Mouse (Mus musculus): ENCODE data around the gene Hexa. TPM values are rescaled to one million over a fixed set of nuclear protein-coding genes. Genes with fewer than 3 reads are reported as not detected.

The Hexa gene
- total RNA-seq, 2 experiments from 2014 or later, result 23.9 to 25.4 TPM

DNA sequence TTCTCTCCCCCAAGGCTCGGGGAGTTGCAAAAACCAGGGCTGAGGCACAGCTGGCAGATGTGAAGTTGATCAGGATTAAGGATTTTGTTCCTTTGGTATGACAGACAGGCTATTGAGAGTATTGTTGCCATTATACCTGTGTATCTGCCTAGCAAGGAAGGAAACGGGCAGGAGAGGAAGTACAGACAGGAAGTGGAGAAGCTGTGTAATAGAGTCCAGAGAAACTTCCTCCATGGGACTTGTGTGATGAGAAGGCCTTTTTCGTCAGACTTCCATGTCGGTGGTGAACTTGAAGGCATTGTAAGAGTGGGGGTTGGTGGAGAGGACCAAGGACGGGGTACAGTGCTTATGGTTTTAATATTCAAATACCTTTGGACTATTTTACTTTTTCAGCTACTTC is 11.7 kb downstream of the Hexa start:
- no peak for ATAC-seq (replicated peaks; ENCODE audit: low FRiP score, low TSS enrichment, poor library complexity, severe bottlenecking)

DNA sequence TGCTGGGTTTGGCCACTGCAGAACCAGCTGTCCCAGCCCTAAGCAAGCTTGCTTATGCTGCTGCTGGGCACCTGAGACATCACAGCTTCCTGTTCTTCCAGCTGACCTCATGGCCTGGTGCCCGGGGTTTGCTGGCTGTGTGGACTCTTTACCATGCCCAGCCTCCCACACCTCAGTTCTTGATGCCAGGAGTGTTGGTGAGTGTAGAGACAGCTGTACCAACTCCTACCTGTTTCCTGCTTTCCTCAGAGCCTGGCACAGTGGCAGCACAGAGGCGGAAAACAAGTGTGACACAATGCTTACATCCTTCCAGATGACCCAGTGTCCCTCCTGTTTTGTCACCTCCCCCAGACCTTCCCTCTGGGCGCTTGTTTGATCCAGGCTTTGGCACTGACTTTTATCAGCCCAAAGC is 12.3 kb downstream of the Hexa start:
- ATAC-seq (replicated peaks; ENCODE audit: low FRiP score, low TSS enrichment, poor library complexity, severe bottlenecking), result no peak

DNA sequence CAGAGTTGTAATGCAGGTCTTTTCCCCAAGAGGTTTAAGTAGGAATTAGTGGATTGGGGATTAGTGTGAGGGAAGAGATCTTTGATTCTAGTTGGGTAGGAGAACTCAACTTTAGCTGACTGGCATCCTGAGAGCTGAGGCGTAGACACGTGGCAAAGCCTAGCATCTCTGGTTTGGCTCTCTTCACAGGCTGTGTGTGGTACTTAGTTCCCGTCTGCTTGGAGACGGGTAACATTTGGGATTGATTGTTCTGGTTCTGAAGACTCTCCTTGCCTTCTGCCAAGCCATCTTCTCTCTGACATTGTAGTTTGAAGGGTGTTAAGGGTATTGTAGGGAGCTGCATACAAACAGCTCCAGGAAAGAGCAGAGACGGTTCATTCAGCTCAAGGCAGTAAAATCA is 13.3 kb downstream of the Hexa start:
- ATAC-seq (replicated peaks; ENCODE audit: low FRiP score, low TSS enrichment, poor library complexity, severe bottlenecking), result no peak

DNA sequence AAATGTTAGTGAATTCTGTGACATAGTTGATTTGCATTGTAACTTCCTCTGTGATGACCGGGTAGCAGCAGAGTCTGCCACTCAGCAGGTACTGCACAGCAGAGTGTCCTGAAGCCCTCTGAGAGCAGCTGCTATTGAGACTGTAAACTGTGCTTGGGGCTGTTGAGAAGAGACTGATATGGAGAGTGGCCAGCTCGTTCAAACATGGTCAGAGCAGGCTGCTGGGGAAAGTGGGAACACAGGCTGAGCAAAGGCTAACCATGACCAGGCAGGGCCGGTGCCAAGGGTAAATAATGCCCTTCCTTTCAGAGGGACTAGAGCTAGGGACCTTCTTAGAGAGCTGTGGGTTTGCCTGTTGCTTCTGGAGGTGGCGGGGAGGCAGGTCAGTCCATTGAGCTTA is 14.4 kb downstream of the Hexa start:
- no peak for ATAC-seq (replicated peaks; ENCODE audit: low FRiP score, low TSS enrichment, poor library complexity, severe bottlenecking)

DNA sequence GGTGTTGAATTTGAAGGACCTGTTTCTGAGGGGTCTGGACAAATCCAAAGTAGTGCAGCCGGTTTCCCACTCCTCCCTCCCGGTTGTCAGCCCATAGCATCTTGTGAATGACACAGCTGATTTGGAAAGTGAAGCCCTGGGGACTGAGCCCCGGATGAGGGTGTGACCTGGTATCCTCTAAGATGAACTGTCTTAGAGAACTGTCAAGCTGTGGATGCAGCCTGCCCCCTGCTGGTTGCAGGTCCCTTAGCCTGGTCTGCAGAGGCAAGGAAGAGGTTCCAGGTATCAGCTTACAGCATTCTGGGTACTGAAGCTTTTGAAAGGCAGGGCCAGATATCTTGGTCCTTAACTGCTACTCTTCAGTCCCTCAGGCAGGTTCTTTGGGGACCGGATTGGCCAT is 26.3 kb downstream of the Hexa start:
- ATAC-seq (replicated peaks; ENCODE audit: low FRiP score, low TSS enrichment, poor library complexity, severe bottlenecking), result peak; percentile 83

DNA sequence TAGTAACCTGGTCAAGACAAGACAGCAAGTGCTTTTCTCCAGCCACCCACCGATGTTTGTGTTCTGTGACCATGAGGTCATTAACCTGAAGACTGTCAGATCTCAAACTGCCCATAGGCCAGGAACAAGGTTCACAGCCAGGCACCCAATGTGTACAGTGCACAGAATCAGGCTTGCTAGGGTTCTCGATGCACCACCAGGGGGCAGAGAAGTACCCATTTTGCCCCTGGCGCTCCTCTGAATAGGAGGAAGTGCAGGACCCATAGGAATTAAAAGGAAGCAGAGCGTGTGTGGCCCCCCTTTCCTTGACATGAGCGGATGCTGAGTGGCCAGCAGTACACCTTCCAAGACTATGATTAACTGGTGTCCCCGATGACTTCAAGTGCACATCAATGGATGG is 27.8 kb downstream of the Hexa start:
- ATAC-seq (replicated peaks; ENCODE audit: low FRiP score, low TSS enrichment, poor library complexity, severe bottlenecking), result peak; percentile 85

DNA sequence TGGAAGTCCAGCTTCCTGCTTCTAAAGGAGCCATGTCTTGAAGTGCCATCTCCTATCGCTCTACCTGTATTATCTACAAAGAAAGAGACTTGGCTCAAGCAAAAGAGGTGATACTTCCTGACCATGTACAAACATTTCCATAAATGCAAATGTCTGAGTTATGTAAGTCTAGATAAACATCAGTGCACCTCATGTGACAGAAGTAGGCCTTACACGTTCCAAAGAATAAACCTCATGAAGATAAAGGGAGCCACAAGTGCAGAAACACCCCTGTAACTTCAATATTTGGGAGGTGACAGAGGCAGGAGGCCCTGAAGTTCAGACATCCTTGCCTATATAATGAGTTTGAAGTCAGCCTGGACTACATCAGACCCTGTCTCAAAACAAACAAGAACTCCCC is 32.5 kb downstream of the Hexa start:
- no peak for ATAC-seq (replicated peaks; ENCODE audit: low FRiP score, low TSS enrichment, poor library complexity, severe bottlenecking)

DNA sequence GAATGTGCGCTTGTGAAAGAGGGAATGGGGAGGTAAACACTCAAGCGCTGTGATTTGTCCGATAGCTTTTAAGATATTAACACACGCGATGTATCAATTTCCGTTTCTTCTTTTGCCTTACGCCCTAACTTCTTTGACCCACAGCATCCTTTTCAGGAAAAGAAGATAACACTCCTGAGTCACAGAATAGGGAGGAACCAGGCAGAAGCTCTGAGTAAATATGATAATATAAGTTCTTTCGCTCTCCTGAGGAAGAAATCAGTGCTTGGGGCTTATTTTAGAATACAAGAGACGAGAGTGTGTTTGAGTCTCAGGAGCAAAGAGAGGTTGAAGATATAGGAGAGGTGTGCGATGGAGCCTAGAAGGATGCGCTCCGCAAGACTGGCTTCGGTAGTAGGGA is 38.1 kb downstream of the Hexa start:
- ATAC-seq (replicated peaks; ENCODE audit: low FRiP score, low TSS enrichment, poor library complexity, severe bottlenecking), result no peak

DNA sequence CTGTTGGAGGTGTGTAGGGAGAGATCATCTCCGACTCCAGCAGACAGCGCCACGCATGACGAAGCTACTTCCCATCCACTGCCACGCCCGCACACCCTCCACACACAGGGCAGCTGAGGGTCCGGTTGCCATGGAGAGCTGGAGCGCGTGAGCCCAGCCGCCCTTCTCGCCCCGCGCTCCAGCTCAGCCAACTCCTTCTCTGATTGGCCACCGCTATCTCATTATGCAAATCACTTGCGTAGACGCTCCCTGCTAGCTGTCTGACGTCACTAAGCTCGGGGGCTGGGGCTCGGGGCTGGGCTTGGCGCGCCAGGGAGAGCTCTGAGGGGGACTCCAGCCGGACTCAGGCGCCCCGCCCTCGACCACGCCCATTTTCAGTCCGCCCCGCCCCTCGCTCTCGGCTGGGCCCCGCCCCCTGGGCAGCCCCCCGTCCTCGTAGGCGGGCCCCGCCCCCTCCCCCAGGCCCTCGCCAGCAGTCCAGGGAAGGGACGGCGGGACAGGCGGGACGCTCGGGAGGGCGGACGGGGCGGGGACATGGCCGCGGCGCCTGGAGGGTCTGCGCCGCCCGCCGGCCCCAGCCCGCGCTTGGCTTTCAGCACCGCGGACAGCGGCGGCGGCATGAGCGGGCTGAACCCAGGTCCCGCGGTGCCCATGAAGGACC is 38.6 kb downstream of the Hexa start, which contains the start of gene Celf6:
Gene Celf6 (plus strand): TSS at position 74 of the 661 bp plus-strand sequence.
- peak; percentile 99 for ATAC-seq (replicated peaks; ENCODE audit: low FRiP score, low TSS enrichment, poor library complexity, severe bottlenecking)

DNA sequence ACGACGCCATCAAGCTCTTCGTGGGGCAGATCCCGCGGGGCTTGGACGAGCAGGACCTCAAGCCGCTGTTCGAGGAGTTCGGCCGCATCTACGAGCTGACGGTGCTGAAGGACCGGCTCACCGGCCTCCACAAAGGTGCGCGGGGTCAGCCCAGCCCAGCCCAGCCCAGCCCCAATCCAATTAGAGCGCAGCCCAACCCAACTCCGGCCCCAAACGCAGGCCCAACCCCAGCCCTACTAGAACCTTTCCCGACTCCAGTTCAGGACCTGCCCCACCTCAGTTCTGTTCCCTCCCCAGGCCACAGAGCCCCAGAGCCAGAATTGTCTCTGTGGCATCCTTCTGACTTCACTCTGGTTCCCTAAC is 39.1 kb downstream of the Hexa start:
- ATAC-seq (replicated peaks; ENCODE audit: low FRiP score, low TSS enrichment, poor library complexity, severe bottlenecking), result no peak; the same call in 1 of the 2 replicates

DNA sequence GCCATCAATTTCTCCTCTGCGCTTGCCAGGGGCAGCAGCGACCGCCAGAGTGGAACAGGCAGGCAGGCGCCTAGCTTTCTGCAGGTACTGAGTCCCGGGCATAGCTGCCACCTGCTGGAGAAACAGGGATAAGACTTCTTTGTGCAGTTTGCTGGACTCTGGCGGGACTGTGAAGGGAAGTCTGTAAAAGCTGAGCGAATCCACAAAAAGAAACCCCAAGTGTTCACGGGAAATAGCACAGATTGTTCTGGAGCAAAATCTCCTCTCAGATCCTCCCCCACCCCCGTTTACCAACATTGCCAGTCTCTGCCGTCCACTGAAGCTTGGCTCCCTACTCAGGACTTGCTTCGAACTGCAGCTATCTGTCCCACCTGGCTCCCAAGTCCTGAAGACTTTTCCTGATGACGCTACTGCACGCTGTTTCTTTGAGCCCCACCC is 45.5 kb downstream of the Hexa start:
- peak; percentile 82 for ATAC-seq (replicated peaks; ENCODE audit: low FRiP score, low TSS enrichment, poor library complexity, severe bottlenecking)

DNA sequence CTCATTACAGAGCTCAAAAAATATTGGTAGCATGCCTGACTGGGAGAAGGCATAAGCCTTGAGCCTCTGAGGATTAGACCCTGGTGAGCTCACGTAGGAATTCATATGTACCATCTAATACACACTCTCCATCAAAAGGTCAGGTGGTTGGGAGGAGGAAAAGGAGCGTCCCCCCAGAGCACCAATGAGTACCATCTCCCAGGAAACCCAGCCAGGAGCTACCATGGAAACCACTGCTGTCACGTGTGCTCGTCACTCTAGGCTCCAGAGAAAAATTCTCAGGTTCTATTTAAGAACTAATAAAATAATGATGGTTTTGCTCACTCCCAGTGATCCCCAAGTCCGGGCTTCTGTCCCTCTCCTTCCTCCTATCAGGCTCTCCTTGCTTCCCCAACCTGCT is 48.9 kb downstream of the Hexa start:
- no peak for ATAC-seq (replicated peaks; ENCODE audit: low FRiP score, low TSS enrichment, poor library complexity, severe bottlenecking)

DNA sequence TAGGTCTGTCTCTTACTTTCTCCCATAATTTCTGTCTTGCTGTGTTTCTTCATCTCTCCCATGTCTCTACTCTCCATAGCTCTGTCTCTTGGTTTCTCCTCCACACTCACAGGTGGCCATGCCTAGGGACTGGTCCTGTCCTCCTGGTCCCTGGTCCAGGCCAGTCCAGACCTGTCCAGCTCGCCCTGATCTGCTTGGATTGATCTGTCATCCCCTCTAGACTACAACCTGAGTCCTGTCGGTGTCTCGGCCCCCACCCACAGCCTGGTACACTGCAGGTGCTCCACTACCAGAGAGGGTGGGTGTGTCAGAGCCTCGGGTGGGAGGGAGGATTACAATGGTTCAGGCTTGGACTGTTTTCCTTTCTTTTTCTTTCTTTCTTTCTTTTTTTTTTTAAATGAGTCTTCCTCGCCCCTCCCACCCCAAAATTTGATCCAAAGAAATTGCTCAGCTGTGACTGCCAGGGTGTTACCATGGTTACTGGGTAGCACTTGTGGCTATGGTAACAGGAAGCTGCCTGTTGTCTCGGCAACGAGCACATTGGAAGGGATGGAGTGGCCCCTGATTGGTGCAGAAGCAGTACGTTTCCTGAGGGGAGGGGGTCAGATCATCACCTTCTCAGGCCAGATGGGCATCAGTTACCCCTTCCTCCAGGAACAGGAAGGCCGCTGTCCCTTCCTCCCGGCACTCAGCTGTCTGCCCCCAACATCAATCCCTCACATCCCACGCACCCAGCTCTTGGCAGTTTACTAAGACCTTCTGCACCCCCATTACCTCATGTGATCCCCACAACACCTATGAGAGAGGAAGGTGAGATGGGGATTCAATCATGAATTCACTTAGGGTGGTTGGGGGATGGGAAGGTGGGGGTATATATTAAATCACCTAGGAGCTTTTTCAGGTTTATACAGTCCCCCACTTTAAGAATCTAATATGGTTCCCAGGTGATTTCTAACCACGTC is 49.7 kb downstream of the Hexa start:
- no peak for ATAC-seq (replicated peaks; ENCODE audit: low FRiP score, low TSS enrichment, poor library complexity, severe bottlenecking)

DNA sequence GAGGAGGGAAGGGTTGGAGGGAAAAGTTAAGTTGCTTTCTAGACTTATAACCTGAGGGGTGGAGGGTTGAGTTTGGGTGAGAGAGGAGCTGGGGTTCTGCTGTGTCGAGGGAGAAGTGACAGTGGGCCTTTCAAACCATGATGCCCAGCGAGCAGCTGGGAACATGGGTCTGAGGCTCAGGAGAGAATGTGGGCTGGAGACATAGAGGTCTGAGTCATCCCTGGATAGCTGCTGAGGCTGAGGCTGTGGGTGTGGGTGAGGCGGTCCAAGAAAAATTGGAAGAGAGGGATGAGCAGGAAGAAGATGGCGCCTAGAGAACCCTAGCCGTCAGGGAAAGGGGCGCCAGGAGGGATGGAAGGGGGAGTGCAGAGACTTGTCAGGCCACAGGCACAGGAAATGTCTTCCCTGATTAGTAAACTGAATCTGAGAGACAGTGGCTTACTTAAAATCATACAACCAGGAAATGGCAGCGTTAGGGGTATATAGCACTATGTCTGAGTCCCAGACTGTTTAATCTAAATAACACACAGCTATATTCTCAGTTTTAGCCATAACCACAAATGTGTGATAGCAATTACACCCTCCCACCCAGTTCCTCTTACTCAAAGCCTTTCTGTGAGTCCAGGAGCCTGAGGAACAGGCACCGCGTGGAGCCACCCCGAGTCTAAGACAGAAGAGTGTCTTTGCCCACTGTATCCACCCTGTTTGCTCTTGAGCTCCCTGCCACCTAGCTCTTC is 50.5 kb downstream of the Hexa start:
- ATAC-seq (replicated peaks; ENCODE audit: low FRiP score, low TSS enrichment, poor library complexity, severe bottlenecking), result no peak; the same call in 1 of the 2 replicates

DNA sequence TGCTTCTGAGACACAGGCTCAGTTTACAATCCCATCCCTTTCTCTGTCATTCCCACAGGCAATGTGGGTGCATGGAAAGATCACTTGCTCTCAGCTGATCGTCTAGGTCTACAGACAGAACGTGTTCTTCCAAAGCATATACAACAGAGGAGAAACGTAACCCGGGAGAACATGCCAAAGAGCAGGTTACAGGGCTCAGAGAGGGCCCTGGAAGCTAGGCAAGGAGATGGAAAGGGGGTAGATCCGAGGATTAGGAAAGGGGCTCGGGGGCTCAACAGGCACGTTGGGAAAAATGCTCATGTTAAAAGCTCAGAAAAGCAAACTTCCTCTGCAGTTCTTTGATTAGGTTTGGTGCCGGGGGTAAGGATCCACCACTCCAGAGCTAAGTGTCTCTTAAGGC is 62.3 kb downstream of the Hexa start:
- no peak for ATAC-seq (replicated peaks; ENCODE audit: low FRiP score, low TSS enrichment, poor library complexity, severe bottlenecking)

DNA sequence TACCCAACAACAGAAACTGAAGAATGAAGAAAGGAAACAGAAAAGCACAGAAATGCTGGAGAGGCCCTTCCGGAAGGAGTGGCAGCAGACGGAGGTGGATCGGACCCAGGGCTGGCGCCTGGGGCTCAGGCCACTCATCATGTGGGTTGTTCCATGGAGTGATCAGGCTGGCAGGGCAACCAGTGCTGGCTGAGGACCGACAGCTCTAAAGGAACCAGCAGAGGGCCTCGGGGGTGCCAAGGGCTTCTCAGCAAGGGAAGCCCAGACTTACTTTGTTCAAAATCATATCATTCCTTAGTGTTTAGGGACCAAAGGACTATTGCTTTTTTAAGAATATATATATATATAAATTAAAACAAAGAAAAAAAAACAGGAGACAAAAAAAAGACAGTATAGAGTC is 66.6 kb downstream of the Hexa start:
- ATAC-seq (replicated peaks; ENCODE audit: low FRiP score, low TSS enrichment, poor library complexity, severe bottlenecking), result no peak

DNA sequence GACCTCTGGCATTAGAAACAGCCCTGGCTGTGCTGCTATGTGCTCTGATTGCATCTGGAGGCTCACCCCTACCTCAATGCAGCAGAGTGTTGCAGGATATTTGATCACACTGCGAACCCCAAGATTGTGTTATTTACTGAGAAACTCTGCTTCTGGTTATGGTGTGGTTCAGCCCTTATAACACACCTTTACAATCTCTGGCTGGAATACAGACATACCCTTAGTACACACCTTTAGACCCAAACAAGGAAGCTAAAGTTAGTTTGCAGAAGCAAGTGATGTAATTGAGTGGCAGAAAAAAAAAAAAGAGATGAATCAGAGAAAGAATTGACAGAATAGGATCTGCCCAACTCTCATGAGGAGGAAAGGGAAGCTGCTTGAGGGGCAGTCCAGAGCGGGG is 71.6 kb downstream of the Hexa start:
- ATAC-seq (replicated peaks; ENCODE audit: low FRiP score, low TSS enrichment, poor library complexity, severe bottlenecking), result no peak

Measured in megakaryocyte-erythroid progenitor cell, adult 5-6 weeks (primary cell).